Mouse (Mus musculus): ENCODE data around the gene C8b.

- TF ChIP-seq CTCF (IDR thresholded peaks at IDR 0.05; ENCODE audit: control insufficient read depth, insufficient read depth, insufficient read length) (no peak), USF1 (IDR thresholded peaks at IDR 0.05; ENCODE audit: low read depth) (no peak), MYOG (IDR thresholded peaks at IDR 0.05; ENCODE audit: control insufficient read depth, extremely low read depth, insufficient read length) (no peak), MAX (IDR thresholded peaks at IDR 0.05) (no peak), MYOD1 (IDR thresholded peaks at IDR 0.05; ENCODE audit: control insufficient read depth, insufficient read length, low read depth) (no peak), CEBPB (IDR thresholded peaks at IDR 0.05; ENCODE audit: low read depth) (no peak), FOSL1 (IDR thresholded peaks at IDR 0.05; ENCODE audit: insufficient read depth, low read length, poor library complexity, severe bottlenecking) (no peak)
Observed at GRCm38 (mm10) chr4:104805414-104806257, 39.5 kb downstream of the C8b start.

Data from C2C12 (cell line).